Mouse (Mus musculus): ENCODE measurements around the gene Dhrs4. TPM values are rescaled to one million over a fixed set of nuclear protein-coding genes. Genes with fewer than 3 reads are reported as not detected.
A peak's percentile ranks its signal among the peaks of the same experiment; 100 is the strongest.

The Dhrs4 gene
- polyA plus RNA-seq, 1 experiment = 45.9 TPM

GRCm38 (mm10) chr14:55520451-55521361 is 42.1 kb downstream of the Dhrs4 start:
- Histone ChIP-seq H3ac (ENCODE audit: control insufficient read depth, insufficient read length, low read depth) (no peak overlapping the region), H3K79me2 (ENCODE audit: control insufficient read depth, insufficient read depth) (no peaks in the 10 kb centered on the region), H3K27me3 (ENCODE audit: control insufficient read depth, insufficient read depth, insufficient read length) (peaks cover 76% of the 10 kb centered on the region), H3K4me3 (ENCODE audit: insufficient read depth, poor library complexity, severe bottlenecking) (no peak overlapping the region), H3K79me3 (ENCODE audit: low read depth) (no peaks in the 10 kb centered on the region), H3K36me3 (ENCODE audit: control insufficient read depth, insufficient read depth) (no peaks in the 10 kb centered on the region)
- TF ChIP-seq MYOG (IDR thresholded peaks at IDR 0.05; ENCODE audit: control insufficient read depth, extremely low read depth, insufficient read length) (no peak), MAX (IDR thresholded peaks at IDR 0.05) (no peak), FOSL1 (IDR thresholded peaks at IDR 0.05; ENCODE audit: insufficient read depth, low read length, poor library complexity, severe bottlenecking) (no peak), CEBPB (IDR thresholded peaks at IDR 0.05; ENCODE audit: low read depth) (no peak), MYOD1 (IDR thresholded peaks at IDR 0.05; ENCODE audit: control insufficient read depth, insufficient read length, low read depth) (no peak), CTCF (IDR thresholded peaks at IDR 0.05; ENCODE audit: control insufficient read depth, insufficient read depth, insufficient read length) (no peak), USF1 (IDR thresholded peaks at IDR 0.05; ENCODE audit: low read depth) (no peak)

GRCm38 (mm10) chr14:55524062-55524461 is 45.5 kb downstream of the Dhrs4 start:
- Histone ChIP-seq H3K4me3 (ENCODE audit: insufficient read depth, poor library complexity, severe bottlenecking) (no peak overlapping the region), H3K79me3 (ENCODE audit: low read depth) (no peaks in the 10 kb centered on the region), H3K36me3 (ENCODE audit: control insufficient read depth, insufficient read depth) (no peaks in the 10 kb centered on the region), H3ac (ENCODE audit: control insufficient read depth, insufficient read length, low read depth) (no peak overlapping the region), H3K79me2 (ENCODE audit: control insufficient read depth, insufficient read depth) (no peaks in the 10 kb centered on the region), H3K27me3 (ENCODE audit: control insufficient read depth, insufficient read depth, insufficient read length) (peaks cover 49% of the 10 kb centered on the region)
- TF ChIP-seq CTCF (IDR thresholded peaks at IDR 0.05; ENCODE audit: control insufficient read depth, insufficient read depth, insufficient read length) (no peak), CEBPB (IDR thresholded peaks at IDR 0.05; ENCODE audit: low read depth) (no peak), FOSL1 (IDR thresholded peaks at IDR 0.05; ENCODE audit: insufficient read depth, low read length, poor library complexity, severe bottlenecking) (no peak), USF1 (IDR thresholded peaks at IDR 0.05; ENCODE audit: low read depth) (no peak), MYOD1 (IDR thresholded peaks at IDR 0.05; ENCODE audit: control insufficient read depth, insufficient read length, low read depth) (no peak), MYOG (IDR thresholded peaks at IDR 0.05; ENCODE audit: control insufficient read depth, extremely low read depth, insufficient read length) (no peak), MAX (IDR thresholded peaks at IDR 0.05) (no peak)

GRCm38 (mm10) chr14:55524785-55525184 is 46.2 kb downstream of the Dhrs4 start, which contains the start of gene Nrl:
Nrl (minus strand) TSS chr14:55524981.
- H3K79me3 ChIP-seq (ENCODE audit: low read depth) = no peaks in the 10 kb centered on the region
- TF ChIP-seq CTCF (IDR thresholded peaks at IDR 0.05; ENCODE audit: control insufficient read depth, insufficient read depth, insufficient read length) (no peak), MYOD1 (IDR thresholded peaks at IDR 0.05; ENCODE audit: control insufficient read depth, insufficient read length, low read depth) (no peak), USF1 (IDR thresholded peaks at IDR 0.05; ENCODE audit: low read depth) (no peak), MAX (IDR thresholded peaks at IDR 0.05) (no peak), MYOG (IDR thresholded peaks at IDR 0.05; ENCODE audit: control insufficient read depth, extremely low read depth, insufficient read length) (no peak), FOSL1 (IDR thresholded peaks at IDR 0.05; ENCODE audit: insufficient read depth, low read length, poor library complexity, severe bottlenecking) (no peak), CEBPB (IDR thresholded peaks at IDR 0.05; ENCODE audit: low read depth) (no peak)
- H3K27me3 ChIP-seq (ENCODE audit: control insufficient read depth, insufficient read depth, insufficient read length) = peaks cover 49% of the 10 kb centered on the region
- H3K4me3 ChIP-seq (ENCODE audit: insufficient read depth, poor library complexity, severe bottlenecking) = no peak within 1 kb of the TSS
- no peaks in the 10 kb centered on the region for H3K79me2 ChIP-seq (ENCODE audit: control insufficient read depth, insufficient read depth)
- H3K36me3 ChIP-seq (ENCODE audit: control insufficient read depth, insufficient read depth) = no peaks in the 10 kb centered on the region
- H3ac ChIP-seq (ENCODE audit: control insufficient read depth, insufficient read length, low read depth) = no peak within 1 kb of the TSS

- Histone ChIP-seq H3K4me3 (ENCODE audit: insufficient read depth, poor library complexity, severe bottlenecking) (no peak overlapping the region), H3K36me3 (ENCODE audit: control insufficient read depth, insufficient read depth) (no peaks in the 10 kb centered on the region), H3K27me3 (ENCODE audit: control insufficient read depth, insufficient read depth, insufficient read length) (peaks cover 41% of the 10 kb centered on the region), H3K79me3 (ENCODE audit: low read depth) (no peaks in the 10 kb centered on the region), H3ac (ENCODE audit: control insufficient read depth, insufficient read length, low read depth) (no peak overlapping the region), H3K79me2 (ENCODE audit: control insufficient read depth, insufficient read depth) (no peaks in the 10 kb centered on the region)
- no peak for TF ChIP-seq MAX (IDR thresholded peaks at IDR 0.05)
- TF ChIP-seq USF1 (IDR thresholded peaks at IDR 0.05; ENCODE audit: low read depth) = no peak
These were observed 48.1 kb downstream of the Dhrs4 start for GRCm38 (mm10) chr14:55526674-55527073.

- TF ChIP-seq MAX (IDR thresholded peaks at IDR 0.05) (no peak), FOSL1 (IDR thresholded peaks at IDR 0.05; ENCODE audit: insufficient read depth, low read length, poor library complexity, severe bottlenecking) (no peak), USF1 (IDR thresholded peaks at IDR 0.05; ENCODE audit: low read depth) (peak; percentile 91), MYOG (IDR thresholded peaks at IDR 0.05; ENCODE audit: control insufficient read depth, extremely low read depth, insufficient read length) (no peak), CTCF (IDR thresholded peaks at IDR 0.05; ENCODE audit: control insufficient read depth, insufficient read depth, insufficient read length) (no peak)
- Histone ChIP-seq H3ac (ENCODE audit: control insufficient read depth, insufficient read length, low read depth) (no peak overlapping the region), H3K79me2 (ENCODE audit: control insufficient read depth, insufficient read depth) (no peaks in the 10 kb centered on the region), H3K4me3 (ENCODE audit: insufficient read depth, poor library complexity, severe bottlenecking) (no peak overlapping the region), H3K27me3 (ENCODE audit: control insufficient read depth, insufficient read depth, insufficient read length) (peaks cover 38% of the 10 kb centered on the region), H3K36me3 (ENCODE audit: control insufficient read depth, insufficient read depth) (no peaks in the 10 kb centered on the region), H3K79me3 (ENCODE audit: low read depth) (no peaks in the 10 kb centered on the region)
These were observed 49.4 kb downstream of the Dhrs4 start for GRCm38 (mm10) chr14:55527940-55528339.
